Mouse (Mus musculus) bone marrow macrophage, adult 2 months (primary cell): ENCODE results near the gene Akr1c18.

ENCODE experiments used
- CTCF ChIP-seq: IDR thresholded peaks from 2 replicates; pipeline ENCODE4 v1.5.1; 2012; ENCODE audit warnings: low read depth, mild to moderate bottlenecking, low read length, moderate library complexity
- POLR2A ChIP-seq: IDR thresholded peaks from 2 replicates; pipeline ENCODE4 v1.6.1; 2012; ENCODE audit warnings: mild to moderate bottlenecking, low read depth, low read length, borderline replicate concordance

DNA sequence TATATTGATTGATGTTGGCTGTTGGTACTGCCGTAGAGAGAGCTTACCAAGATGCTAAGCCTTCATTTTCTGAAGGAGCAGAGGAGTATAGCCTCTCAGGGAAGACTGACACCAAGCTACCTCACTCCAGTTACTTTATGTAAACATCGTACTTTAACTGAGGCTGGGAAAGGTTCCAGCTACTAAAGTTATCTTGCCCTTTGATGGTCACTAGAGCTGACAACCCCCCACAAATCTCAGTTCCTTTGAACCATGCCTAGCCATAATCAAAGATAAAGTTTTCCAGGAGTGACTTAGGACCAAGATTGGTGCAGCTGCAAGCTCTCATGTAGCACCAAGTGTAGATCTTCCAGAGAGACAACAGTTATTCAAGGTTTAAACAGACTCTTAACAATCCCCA lies 22.5 kb upstream of the Akr1c18 start:
- TF ChIP-seq CTCF (no peak), POLR2A (no peak)
